Mouse (Mus musculus): ENCODE measurements at regions not wholly inside any gene's neighbourhood (a gene's known extent, or its start where the extent isn't known, plus 50 kb on each side); places are given as distances from the start of the nearest gene placed in this dataset.

DNA sequence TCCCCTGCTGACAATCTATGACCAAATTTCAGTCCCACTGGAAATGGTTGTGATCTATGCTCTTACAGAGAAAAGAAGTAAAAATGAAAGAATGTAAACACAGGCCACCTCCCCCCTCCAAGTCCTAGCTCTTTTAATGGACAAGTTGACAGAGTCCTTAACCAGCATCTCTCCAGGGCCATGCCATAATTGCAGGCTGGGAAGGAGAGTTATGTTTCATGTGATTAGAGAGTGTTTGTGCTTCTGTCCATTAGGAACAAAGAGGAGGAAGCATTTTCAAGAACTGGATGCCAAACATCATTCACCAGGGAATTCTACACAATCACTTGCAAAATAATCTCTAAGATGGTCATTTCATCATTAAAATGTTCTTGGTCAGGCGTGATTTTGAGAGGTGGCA lies 109.7 kb upstream of the Plxna2 start:
- TF ChIP-seq CTCF (IDR thresholded peaks at IDR 0.05; ENCODE audit: extremely low read depth, insufficient read depth, low read length) (no peak), POLR2A (IDR thresholded peaks at IDR 0.05; ENCODE audit: extremely low read depth, insufficient read depth, low read length) (no peak)

All from cortical plate, adult 2 months (tissue).